Mouse (Mus musculus) E14TG2a.4 (cell line): ENCODE measurements around the gene Ccdc124.

Experiments
- CTCF ChIP-seq: conservative IDR thresholded peaks from 2 replicates; pipeline ENCODE4 v1.5.1; 2014; ENCODE audit warnings: low read length
- NANOG ChIP-seq: IDR thresholded peaks from 2 replicates; pipeline ENCODE4 v1.6.1; 2014; ENCODE audit warnings: borderline replicate concordance, low read length, mixed read lengths
- POU5F1 ChIP-seq: IDR thresholded peaks from 2 replicates; pipeline ENCODE4 v1.6.1; 2014; ENCODE audit warnings: low read length, borderline replicate concordance

- TF ChIP-seq CTCF (no peak), NANOG (no peak), POU5F1 (no peak)
These were observed 22.8 kb downstream of the Ccdc124 start for GRCm38 (mm10) chr8:70850947-70851346.
